Mouse (Mus musculus) lung, embryonic 14.5 days (tissue): ENCODE results near the gene Aff1. TPM values are rescaled to one million over a fixed set of nuclear protein-coding genes. Genes with fewer than 3 reads are reported as not detected.

ENCODE experiments used
- ATAC-seq: fragments of 200-750 bp; cut with Nextera tagmentation; 2 replicates; pipeline ENCODE4 v1.8.0; 2017; ENCODE audit warnings: mild to moderate bottlenecking, moderate TSS enrichment, moderate library complexity; ENCODE audit not compliant: insufficient read depth
- DNase-seq: peaks from one replicate; pipeline ENCODE4 v3.0.0-alpha.2; 2015
- H3K27ac ChIP-seq: fragments of 300-500 bp; sonication (generic); 2 replicates; pipeline ENCODE4 v1.5.1; 2014; ENCODE audit warnings: low read depth, mild to moderate bottlenecking, moderate library complexity
- H3K27me3 ChIP-seq: fragments of 300-500 bp; sonication (generic); 2 replicates; pipeline ENCODE4 v1.6.1; 2014; ENCODE audit warnings: low read length, control low read depth; ENCODE audit not compliant: insufficient read depth
- H3K36me3 ChIP-seq: fragments of 300-500 bp; sonication (generic); 2 replicates; pipeline ENCODE4 v1.6.1; 2014; ENCODE audit warnings: control low read depth; ENCODE audit not compliant: insufficient read depth
- H3K4me1 ChIP-seq: fragments of 300-500 bp; sonication (generic); 2 replicates; pipeline ENCODE4 v1.6.1; 2014; ENCODE audit warnings: antibody characterized with exemption, control low read depth; ENCODE audit not compliant: insufficient read depth
- H3K4me2 ChIP-seq: fragments of 300-500 bp; sonication (generic); 2 replicates; pipeline ENCODE4 v1.6.1; 2014; ENCODE audit warnings: mild to moderate bottlenecking
- H3K4me3 ChIP-seq: fragments of 300-500 bp; sonication (generic); 2 replicates; pipeline ENCODE4 v1.5.1; 2014; ENCODE audit warnings: low read depth, low read length
- H3K9ac ChIP-seq: fragments of 300-500 bp; sonication (generic); 2 replicates; pipeline ENCODE4 v1.6.1; 2014
- H3K9me3 ChIP-seq: fragments of 300-500 bp; sonication (generic); 2 replicates; pipeline ENCODE4 v1.6.1; 2016; ENCODE audit warnings: low read depth, low read length, control low read depth
- CTCF ChIP-seq: IDR thresholded peaks from 2 replicates; pipeline ENCODE4 v1.5.1; 2016; ENCODE audit warnings: antibody characterized with exemption, low read depth
- WGBS: fragments of 180-500 bp; shearing (Covaris S2); extraction: QIAGEN DNeasy Blood & Tissue Kit; methylation state at CpG from one replicate; pipeline ENCODE4 v1.1.7; 2014; 5-methylcytosine and 5-hydroxymethylcytosine counted together
- polyA plus RNA-seq: library from polyadenylated mRNA; unstranded; fragments of >200 nt; fragmentation: Nextera tagmentation; extraction: Ambion mirVana; gene quantifications from 2 replicates; pipeline ENCODE4 v1.2.1, GENCODE M21; 2014

Gene Aff1
- polyA plus RNA-seq, 1 experiment from 2014 or later, result 7.1 TPM

DNA sequence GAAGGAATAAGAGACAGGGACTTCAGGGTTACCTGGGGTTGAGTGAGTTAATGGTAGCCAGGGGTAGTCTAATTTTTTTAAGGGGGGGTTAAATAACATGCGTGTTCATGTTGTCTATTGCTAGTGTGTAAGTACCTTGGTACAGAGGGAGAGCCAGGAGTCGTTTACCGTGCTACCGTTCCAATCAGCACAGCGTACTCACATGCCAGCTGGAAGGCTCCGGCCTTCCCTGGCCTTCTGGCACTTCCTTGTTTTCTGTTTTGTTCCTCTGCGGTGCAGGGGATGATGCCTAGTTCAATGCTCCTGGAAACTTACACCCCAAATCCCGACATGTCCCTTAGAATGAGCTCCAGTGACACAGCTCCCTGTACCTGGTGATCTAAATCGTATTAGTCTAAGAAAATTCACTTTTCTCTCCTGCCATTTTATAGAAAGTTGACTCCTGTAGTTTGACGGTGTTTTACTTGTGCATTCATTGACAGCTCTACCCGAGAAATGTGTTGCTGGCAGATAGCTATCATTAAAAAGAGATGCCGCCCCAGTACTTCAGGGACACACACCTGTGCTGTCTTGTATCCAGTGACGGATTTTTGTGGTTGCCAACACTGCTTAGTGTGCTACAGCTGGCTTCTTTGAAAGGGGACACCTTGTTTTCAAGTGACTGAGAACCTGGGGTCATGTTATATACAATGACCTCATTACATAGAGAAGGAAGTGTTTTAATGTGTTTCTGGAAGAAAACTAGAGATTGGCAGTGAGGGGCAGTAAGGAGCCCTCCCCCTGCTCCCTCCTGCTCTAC is 129.5 kb downstream of the Aff1 start:
- Histone ChIP-seq H3K4me1 (no peaks in the 10 kb centered on the region), H3K4me2 (no peak overlapping the region), H3K36me3 (no peaks in the 10 kb centered on the region), H3K9me3 (no peaks in the 10 kb centered on the region), H3K4me3 (no peak overlapping the region), H3K27me3 (no peaks in the 10 kb centered on the region), H3K27ac (no peak overlapping the region), H3K9ac (no peak overlapping the region)
- 56% methylated on average over 13 of the region's 13 CpGs for WGBS
- DNase-seq (no peak), ATAC-seq (no peak)
- TF ChIP-seq CTCF, result no peak

GRCm38 (mm10) chr5:103822949-103823348 is 130.8 kb downstream of the Aff1 start:
- TF ChIP-seq CTCF, result no peak
- Histone ChIP-seq H3K27me3 (no peaks in the 10 kb centered on the region), H3K4me2 (no peak overlapping the region), H3K4me1 (no peaks in the 10 kb centered on the region), H3K27ac (no peak overlapping the region), H3K9ac (no peak overlapping the region), H3K36me3 (no peaks in the 10 kb centered on the region), H3K9me3 (no peaks in the 10 kb centered on the region), H3K4me3 (no peak overlapping the region)
- DNase-seq, result no peak
- 86% methylated on average over 5 of the region's 5 CpGs for WGBS
- no peak for ATAC-seq

GRCm38 (mm10) chr5:103828304-103828703 is 136.1 kb downstream of the Aff1 start:
- no peak overlapping the region for H3K4me2 ChIP-seq
- H3K4me1 ChIP-seq, result no peaks in the 10 kb centered on the region
- ATAC-seq (peak; percentile 54; the same call in 1 of the 2 replicates), DNase-seq (no peak)
- H3K9ac ChIP-seq, result no peak overlapping the region
- TF ChIP-seq CTCF, result peak; percentile 5; the same call in 1 of the 2 replicates
- peaks cover under 1% of the 10 kb centered on the region; the same call in 1 of the 2 replicates for H3K36me3 ChIP-seq
- no peak overlapping the region for H3K27ac ChIP-seq
- no peaks in the 10 kb centered on the region for H3K27me3 ChIP-seq
- H3K9me3 ChIP-seq, result no peaks in the 10 kb centered on the region
- no peak overlapping the region for H3K4me3 ChIP-seq
- 53% methylated on average over 21 of the region's 21 CpGs for WGBS

GRCm38 (mm10) chr5:103828729-103829128 is 136.6 kb downstream of the Aff1 start:
- TF ChIP-seq CTCF, result no peak
- ATAC-seq (peak; percentile 78), DNase-seq (peak; percentile 71)
- H3K9me3 ChIP-seq, result no peaks in the 10 kb centered on the region
- no peak overlapping the region for H3K4me2 ChIP-seq
- 41% methylated on average over 8 of the region's 8 CpGs for WGBS
- H3K27ac ChIP-seq, result no peak overlapping the region
- H3K4me3 ChIP-seq, result no peak overlapping the region
- peaks cover 5% of the 10 kb centered on the region; the same call in 1 of the 2 replicates for H3K36me3 ChIP-seq
- H3K27me3 ChIP-seq, result no peaks in the 10 kb centered on the region
- no peaks in the 10 kb centered on the region for H3K4me1 ChIP-seq
- no peak overlapping the region for H3K9ac ChIP-seq

DNA sequence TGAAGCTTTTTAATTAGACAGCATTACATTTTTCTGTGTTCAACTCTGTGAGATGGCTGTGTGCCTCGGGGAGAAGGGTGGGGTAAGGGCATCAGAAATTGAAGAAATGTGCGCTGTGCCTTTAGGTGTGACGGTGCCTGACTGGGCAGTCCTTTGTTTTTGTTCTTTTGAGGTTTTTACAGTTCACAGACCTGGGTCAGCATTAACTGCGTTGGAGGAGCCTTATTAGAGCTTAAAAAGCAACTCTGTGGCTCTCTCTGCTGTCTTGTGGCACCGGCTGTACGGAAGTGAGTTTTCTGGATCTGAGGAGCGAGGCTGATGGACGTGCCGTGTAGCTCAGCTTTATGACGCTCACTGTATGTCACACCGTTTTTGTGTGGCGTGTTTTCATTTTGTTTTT is 137.0 kb downstream of the Aff1 start:
- WGBS, result 58% methylated on average over 12 of the region's 12 CpGs
- H3K9me3 ChIP-seq, result no peaks in the 10 kb centered on the region
- ATAC-seq (0 out of 2 replicates have a peak, but pooled peaks have one; percentile 12), DNase-seq (no peak)
- no peaks in the 10 kb centered on the region for H3K4me1 ChIP-seq
- peaks cover 9% of the 10 kb centered on the region; the same call in 1 of the 2 replicates for H3K36me3 ChIP-seq
- H3K4me2 ChIP-seq, result no peak overlapping the region
- no peak for TF ChIP-seq CTCF
- H3K27ac ChIP-seq, result no peak overlapping the region
- H3K9ac ChIP-seq, result no peak overlapping the region
- H3K4me3 ChIP-seq, result no peak overlapping the region
- H3K27me3 ChIP-seq, result no peaks in the 10 kb centered on the region

- Histone ChIP-seq H3K9ac (no peak overlapping the region), H3K9me3 (no peaks in the 10 kb centered on the region), H3K4me2 (no peak overlapping the region), H3K27me3 (no peaks in the 10 kb centered on the region), H3K4me3 (no peak overlapping the region), H3K4me1 (no peaks in the 10 kb centered on the region), H3K27ac (no peak overlapping the region), H3K36me3 (peaks cover 15% of the 10 kb centered on the region; the same call in 1 of the 2 replicates)
- ATAC-seq, result no peak
- TF ChIP-seq CTCF, result no peak
- no peak for DNase-seq
- WGBS, result 88% methylated on average over 1 of the region's 1 CpGs
Observed at GRCm38 (mm10) chr5:103830886-103831285, 138.7 kb downstream of the Aff1 start.

- WGBS, result 70% methylated on average over 15 of the region's 15 CpGs
- no peaks in the 10 kb centered on the region for H3K9me3 ChIP-seq
- no peak overlapping the region for H3K4me2 ChIP-seq
- no peak for TF ChIP-seq CTCF
- H3K9ac ChIP-seq, result no peak overlapping the region
- 0 out of 2 replicates have a peak, but pooled peaks cover 4% of the 10 kb centered on the region for H3K4me1 ChIP-seq
- ATAC-seq, result no peak
- peaks cover 15% of the 10 kb centered on the region; the same call in 1 of the 2 replicates for H3K36me3 ChIP-seq
- no peaks in the 10 kb centered on the region for H3K27me3 ChIP-seq
- H3K4me3 ChIP-seq, result no peak overlapping the region
- no peak overlapping the region for H3K27ac ChIP-seq
- no peak for DNase-seq
Observed at GRCm38 (mm10) chr5:103835471-103836147, 143.4 kb downstream of the Aff1 start.
